Mouse (Mus musculus) macrophage (primary cell): Measurements from ENCODE around the gene Lmnb2. TPM values are rescaled to one million over a fixed set of nuclear protein-coding genes. Genes with fewer than 3 reads are reported as not detected.

ENCODE experiments used
- H3K27ac ChIP-seq: fragments of 350-480 bp; formaldehyde crosslinking; 2 replicates; pipeline ENCODE4 v1.9.0; 2021
- H3K36me3 ChIP-seq: fragments of 350-480 bp; formaldehyde crosslinking; 2 replicates; pipeline ENCODE4 v1.9.0; 2021; ENCODE audit errors: inconsistent target
- H3K4me3 ChIP-seq: fragments of 350-480 bp; formaldehyde crosslinking; 2 replicates; pipeline ENCODE4 v1.9.0; 2021; ENCODE audit errors: inconsistent target
- H3K79me2 ChIP-seq: fragments of 350-480 bp; formaldehyde crosslinking; 2 replicates; pipeline ENCODE4 v1.9.0; 2021; ENCODE audit errors: inconsistent target
- WGBS: methylation state at CpG from one replicate; pipeline ENCODE4 v1.1.7; 2026; ENCODE audit warnings: inconsistent platforms; ENCODE audit not compliant: missing documents; 5-methylcytosine and 5-hydroxymethylcytosine counted together
- polyA plus RNA-seq: library from polyadenylated mRNA; stranded (reverse); fragments of 250-400 nt; gene quantifications from 3 replicates; pipeline ENCODE4 v1.2.4, GENCODE M21; 2018; ENCODE audit warnings: inconsistent platforms

Lmnb2 gene
- polyA plus RNA-seq, 1 experiment from 2014 or later: 7.2 TPM

GRCm38 (mm10) chr10:80937646-80938045 lies 19.6 kb upstream of the Lmnb2 start:
- no peak overlapping the region for H3K4me3 ChIP-seq
- 49% methylated on average over 8 of the region's 8 CpGs for WGBS
- H3K36me3 ChIP-seq: no peaks in the 10 kb centered on the region
- H3K27ac ChIP-seq: no peak overlapping the region
- H3K79me2 ChIP-seq: no peaks in the 10 kb centered on the region; the same call in 1 of the 2 replicates

DNA sequence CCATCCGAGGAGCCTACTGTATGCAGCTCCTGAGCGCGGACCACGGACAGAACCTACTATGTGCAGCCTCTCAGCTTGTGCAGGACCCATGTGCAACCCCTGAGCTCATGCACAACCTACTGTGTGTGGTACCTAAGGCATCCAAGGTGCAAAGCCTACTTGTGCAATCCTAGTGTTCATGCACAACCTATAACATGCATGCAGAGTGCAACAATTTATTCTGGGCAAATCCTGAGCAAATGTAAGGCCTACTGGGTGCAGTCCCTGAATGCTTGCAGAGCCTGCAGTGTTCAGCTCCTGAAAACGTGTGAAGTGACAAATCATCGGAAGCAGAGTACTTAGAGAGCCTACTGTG lies 18.7 kb upstream of the Lmnb2 start:
- Histone ChIP-seq H3K27ac (no peak overlapping the region), H3K79me2 (peaks cover 2% of the 10 kb centered on the region; the same call in 1 of the 2 replicates), H3K36me3 (no peaks in the 10 kb centered on the region), H3K4me3 (no peak overlapping the region)
- 41% methylated on average over 6 of the region's 6 CpGs for WGBS

GRCm38 (mm10) chr10:80936135-80936809 lies 18.2 kb upstream of the Lmnb2 start:
- no peak overlapping the region for H3K4me3 ChIP-seq
- H3K27ac ChIP-seq: no peak overlapping the region
- no peaks in the 10 kb centered on the region for H3K36me3 ChIP-seq
- H3K79me2 ChIP-seq: peaks cover 8% of the 10 kb centered on the region; the same call in 1 of the 2 replicates
- 23% methylated on average over 35 of the region's 37 CpGs for WGBS

DNA sequence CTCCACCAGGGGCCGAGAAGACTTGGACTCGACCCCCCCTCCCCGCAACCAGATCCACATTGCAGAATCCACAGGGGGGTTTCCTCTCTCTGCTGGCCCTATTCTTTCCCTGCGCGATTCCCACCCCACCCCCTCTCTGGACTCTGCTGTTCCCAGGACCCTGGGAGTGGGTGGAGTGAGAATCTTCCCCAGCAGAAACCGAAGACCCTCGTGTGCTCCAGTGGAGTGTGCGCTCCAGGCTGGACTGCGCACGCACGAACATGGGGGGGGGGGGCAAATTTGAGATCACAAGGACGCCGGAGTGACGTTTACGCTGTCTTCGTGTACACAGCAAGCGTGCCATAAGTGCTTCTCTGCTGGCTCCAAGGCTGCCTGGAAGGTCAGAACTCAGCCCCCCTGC lies 17.7 kb upstream of the Lmnb2 start:
- H3K36me3 ChIP-seq: no peaks in the 10 kb centered on the region
- peaks cover 13% of the 10 kb centered on the region for H3K79me2 ChIP-seq
- no peak overlapping the region for H3K27ac ChIP-seq
- 26% methylated on average over 17 of the region's 17 CpGs for WGBS
- no peak overlapping the region for H3K4me3 ChIP-seq

- Histone ChIP-seq H3K79me2 (peaks cover 18% of the 10 kb centered on the region), H3K4me3 (no peak overlapping the region), H3K36me3 (no peaks in the 10 kb centered on the region), H3K27ac (no peak overlapping the region)
- WGBS: 0% methylated on average over 3 of the region's 3 CpGs
Measured at GRCm38 (mm10) chr10:80935241-80935640, 17.2 kb upstream of the Lmnb2 start.

DNA sequence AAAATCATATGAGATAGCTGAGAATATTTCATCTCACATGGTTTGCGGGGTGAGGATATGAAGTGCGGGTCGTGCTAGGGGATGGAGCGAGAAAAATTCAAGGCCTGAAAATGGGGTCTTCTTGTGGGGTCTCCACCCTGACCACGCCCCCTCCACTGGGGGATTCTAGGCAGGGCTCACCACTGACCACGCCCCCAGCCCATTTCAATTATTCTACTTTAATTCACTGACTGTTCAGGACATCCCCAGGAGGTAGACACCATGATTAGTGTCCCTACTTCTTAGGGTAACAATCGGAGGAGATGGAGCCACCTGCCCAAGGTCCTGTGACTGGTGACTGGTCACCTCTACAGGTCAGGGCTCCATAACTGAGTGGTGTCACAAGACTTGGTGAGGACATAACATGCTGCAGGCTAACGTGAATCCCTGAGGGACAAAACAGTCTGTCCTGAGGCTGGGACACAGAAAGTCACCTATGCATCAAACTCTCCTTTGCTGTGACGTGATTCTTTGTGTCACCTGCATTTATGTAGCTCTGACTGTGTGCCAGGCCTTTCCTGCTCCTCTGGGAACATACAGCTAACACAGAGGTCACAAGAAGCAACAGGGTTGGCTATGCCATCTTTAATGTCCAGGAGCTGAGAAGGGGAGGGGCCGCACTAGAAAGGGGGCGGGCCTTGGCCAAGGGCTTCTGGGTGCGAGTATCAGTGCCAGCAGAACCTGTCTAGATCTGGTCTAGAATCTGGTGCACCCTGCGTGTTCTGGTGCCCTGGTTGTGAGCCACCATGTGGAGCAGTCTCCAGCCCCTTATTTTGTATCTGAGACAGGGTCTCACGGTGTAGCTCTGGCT lies 16.3 kb upstream of the Lmnb2 start:
- Histone ChIP-seq H3K27ac (peak overlapping the region; percentile 62), H3K4me3 (no peak overlapping the region), H3K36me3 (no peaks in the 10 kb centered on the region), H3K79me2 (peaks cover 22% of the 10 kb centered on the region)
- 81% methylated on average over 14 of the region's 14 CpGs for WGBS

DNA sequence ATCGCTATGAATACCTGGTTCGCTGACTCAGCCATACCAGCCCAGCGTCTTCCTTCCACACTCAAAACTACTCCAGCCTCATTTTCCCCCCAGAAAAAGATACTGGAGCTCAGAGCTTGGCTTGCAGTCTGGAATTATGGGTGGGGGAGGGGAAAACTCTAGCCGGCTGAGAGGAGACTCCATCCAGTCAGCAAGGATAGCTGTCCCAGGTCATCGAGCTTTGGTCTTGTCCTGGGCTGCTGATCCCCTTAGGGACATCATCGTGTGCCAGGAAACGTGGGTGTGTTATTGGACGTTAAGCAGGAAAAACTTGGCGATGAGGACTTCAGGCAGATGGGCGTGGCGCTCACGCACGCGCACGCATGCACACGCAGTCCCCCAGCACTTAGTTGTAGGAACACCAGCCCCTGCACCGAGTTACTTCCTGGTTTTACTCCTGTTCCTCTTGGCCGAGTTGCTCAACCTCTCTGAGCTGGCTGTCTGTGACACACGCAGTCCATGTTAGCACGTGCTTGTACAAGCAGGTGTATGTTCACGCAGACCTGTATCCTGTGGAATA lies 15.5 kb upstream of the Lmnb2 start:
- H3K4me3 ChIP-seq: peak overlapping the region; percentile 42
- H3K27ac ChIP-seq: peak overlapping the region; percentile 62
- WGBS: 2% methylated on average over 21 of the region's 21 CpGs
- peaks cover 22% of the 10 kb centered on the region for H3K79me2 ChIP-seq
- H3K36me3 ChIP-seq: no peaks in the 10 kb centered on the region

DNA sequence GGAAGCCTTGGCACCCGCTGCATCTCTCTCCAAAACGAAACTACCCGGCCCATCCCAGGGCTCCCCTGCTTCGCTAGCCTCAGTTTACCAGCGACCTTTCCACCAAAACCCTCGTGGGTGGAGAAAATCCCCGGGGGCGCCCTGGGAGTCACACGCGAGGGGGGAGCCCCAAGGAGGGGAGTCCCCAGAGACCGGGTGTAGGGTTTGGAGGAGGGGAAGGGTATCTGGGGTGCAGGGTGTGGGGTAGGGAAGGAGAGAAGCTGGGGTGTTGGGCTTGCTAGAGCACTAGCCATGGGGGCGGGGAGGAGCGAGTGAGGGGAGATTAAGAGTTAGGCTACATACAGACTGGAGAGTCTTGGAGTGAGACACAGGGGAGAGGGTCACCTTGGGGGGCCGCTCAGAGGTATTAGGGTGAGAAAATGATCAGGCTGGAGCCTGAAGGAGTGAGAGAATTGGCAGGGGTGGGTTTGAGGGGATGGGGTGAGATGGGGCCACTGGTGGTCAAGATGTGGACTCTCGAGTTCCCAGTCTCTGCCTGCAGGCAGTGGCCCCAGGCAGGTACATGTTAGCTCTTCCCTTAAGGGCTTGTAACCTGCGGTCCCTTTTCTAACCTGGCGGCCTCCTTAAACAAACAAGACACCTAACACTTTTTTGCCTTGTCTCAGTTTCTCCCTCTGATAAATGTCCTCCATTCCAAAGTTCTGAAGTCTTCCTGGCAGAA lies 14.8 kb upstream of the Lmnb2 start:
- H3K79me2 ChIP-seq: peaks cover 22% of the 10 kb centered on the region
- peak overlapping the region; percentile 62 for H3K27ac ChIP-seq
- 10% methylated on average over 15 of the region's 17 CpGs for WGBS
- peak overlapping the region; percentile 42 for H3K4me3 ChIP-seq
- H3K36me3 ChIP-seq: no peaks in the 10 kb centered on the region

DNA sequence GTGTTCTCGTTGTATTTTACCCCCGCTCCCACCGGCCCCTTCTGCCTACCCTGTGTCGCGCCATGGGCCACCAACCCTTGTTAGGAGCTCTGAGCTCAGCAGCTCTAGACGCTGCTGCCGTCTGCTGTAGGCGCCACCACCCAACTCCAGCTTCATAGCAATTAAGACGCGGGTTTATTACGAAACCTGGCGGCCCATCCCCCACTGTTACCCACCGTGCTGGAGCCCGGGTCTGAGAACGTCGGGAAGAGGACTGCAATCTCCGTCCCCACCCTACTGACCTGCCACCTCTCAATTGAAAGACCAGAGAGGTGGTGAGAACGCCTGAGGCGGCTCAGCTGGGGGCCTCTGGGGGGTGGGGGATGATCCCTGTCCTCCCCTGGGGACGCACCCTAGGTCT lies 14.2 kb upstream of the Lmnb2 start:
- peak overlapping the region; percentile 62 for H3K27ac ChIP-seq
- no peaks in the 10 kb centered on the region for H3K36me3 ChIP-seq

DNA sequence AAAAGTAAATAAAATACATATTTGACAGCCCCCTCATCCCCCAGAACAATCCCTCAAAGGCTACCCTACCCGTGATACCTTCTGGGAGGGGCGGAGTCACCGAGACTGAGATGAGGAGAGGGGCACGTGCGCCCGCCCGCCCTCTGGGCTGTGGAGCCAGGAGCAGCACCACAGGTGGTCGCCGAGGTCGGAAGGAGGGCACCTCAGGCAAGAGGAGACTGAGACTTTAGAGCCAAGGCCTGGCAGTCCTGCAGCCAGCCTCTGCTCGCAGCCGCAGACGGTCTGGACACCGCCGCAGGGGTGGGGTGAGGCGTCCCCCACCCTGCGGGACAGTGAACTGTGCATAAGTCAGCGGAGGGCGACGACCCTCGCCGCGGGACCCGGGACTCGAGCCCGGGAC lies 13.7 kb upstream of the Lmnb2 start:
- H3K4me3 ChIP-seq: peak overlapping the region; percentile 86
- H3K36me3 ChIP-seq: no peaks in the 10 kb centered on the region
- peaks cover 22% of the 10 kb centered on the region for H3K79me2 ChIP-seq
- H3K27ac ChIP-seq: peak overlapping the region; percentile 82
- WGBS: 17% methylated on average over 26 of the region's 26 CpGs

More for the DNA sequence above, 14.2 kb upstream of the Lmnb2 start:
- peaks cover 22% of the 10 kb centered on the region for H3K79me2 ChIP-seq
- 10% methylated on average over 20 of the region's 20 CpGs for WGBS
- peak overlapping the region; percentile 42 for H3K4me3 ChIP-seq

DNA sequence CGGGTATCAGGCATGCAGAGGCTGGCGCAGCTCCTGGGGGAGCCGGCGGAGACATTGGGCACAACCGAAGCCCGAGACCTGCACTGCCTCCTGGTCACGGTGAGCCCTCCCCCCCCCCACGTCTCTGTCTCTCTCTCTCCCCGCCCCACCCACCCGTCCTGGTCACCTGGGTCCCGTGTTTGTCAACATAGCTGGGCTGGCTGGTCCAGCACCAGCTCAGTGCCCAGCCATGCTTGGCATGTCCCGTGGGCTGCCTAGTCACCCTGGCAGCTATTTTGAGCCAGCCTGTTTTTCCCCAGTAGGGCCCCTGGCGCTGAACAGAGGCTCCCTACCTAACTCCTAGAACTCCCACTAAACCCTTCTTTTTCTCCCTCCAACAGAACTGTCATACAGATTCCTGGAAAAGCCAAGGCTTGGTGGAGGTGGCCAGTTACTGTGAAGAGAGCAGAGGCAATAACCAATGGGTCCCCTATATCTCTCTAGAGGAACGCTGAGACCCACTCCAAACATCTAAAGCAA lies 13.2 kb upstream of the Lmnb2 start:
- 29% methylated on average over 11 of the region's 14 CpGs for WGBS

GRCm38 (mm10) chr10:80930361-80931152 lies 12.5 kb upstream of the Lmnb2 start:
- H3K79me2 ChIP-seq: peaks cover 22% of the 10 kb centered on the region
- H3K4me3 ChIP-seq: peak overlapping the region; percentile 86
- H3K27ac ChIP-seq: peak overlapping the region; percentile 82
- WGBS: 5% methylated on average over 42 of the region's 45 CpGs
- H3K36me3 ChIP-seq: no peaks in the 10 kb centered on the region

More for the DNA sequence above, 13.2 kb upstream of the Lmnb2 start:
- Histone ChIP-seq H3K4me3 (peak overlapping the region; percentile 86), H3K27ac (peak overlapping the region; percentile 82), H3K79me2 (peaks cover 22% of the 10 kb centered on the region), H3K36me3 (no peaks in the 10 kb centered on the region)

- peak within 1 kb of the TSS; percentile 86 for H3K27ac ChIP-seq
Measured at GRCm38 (mm10) chr10:80929299-80930226, 11.5 kb upstream of the Lmnb2 start, which contains the start of gene Gadd45b. TSS of gene Gadd45b (plus strand) at chr10:80930073.

More at GRCm38 (mm10) chr10:80929299-80930226, 11.5 kb upstream of the Lmnb2 start, which contains the start of gene Gadd45b:
- Histone ChIP-seq H3K79me2 (peaks cover 22% of the 10 kb centered on the region), H3K36me3 (no peaks in the 10 kb centered on the region), H3K4me3 (peak within 1 kb of the TSS; percentile 86)
- WGBS: under 1% methylated on average over 50 of the region's 56 CpGs
